Mouse (Mus musculus): ENCODE results near the gene Hivep2. TPM values are rescaled to one million over a fixed set of nuclear protein-coding genes. Genes with fewer than 3 reads are reported as not detected.

The Hivep2 gene
- total RNA-seq, 2 experiments from 2014 or later: 277 to 292 TPM

- intact Hi-C loops (cut with DNase I): no loop called here
- DNase-seq (ENCODE audit: extremely low spot score in 1 of 2, low spot score in 2 of 2): no peak
Measured at GRCm38 (mm10) chr10:14042539-14043348, 76.9 kb downstream of the Hivep2 start.

- DNase-seq (ENCODE audit: extremely low spot score in 1 of 2, low spot score in 2 of 2): no peak
- intact Hi-C loops (cut with DNase I): no loop called here
Measured at GRCm38 (mm10) chr10:14043349-14043710, 77.5 kb downstream of the Hivep2 start.

GRCm38 (mm10) chr10:14044046-14044782, 78.3 kb downstream of the Hivep2 start:
- DNase-seq (ENCODE audit: extremely low spot score in 1 of 2, low spot score in 2 of 2): peak in 1 of 2 experiments; percentile 49
- intact Hi-C loops (cut with DNase I): no loop called here

GRCm38 (mm10) chr10:14044783-14045392, 79.0 kb downstream of the Hivep2 start:
- DNase-seq (ENCODE audit: extremely low spot score in 1 of 2, low spot score in 2 of 2): no peak
- intact Hi-C loops (cut with DNase I): loop anchor here (5.0 kb wide), 1 partner anchor 78 kb away; the partner anchor contains the start of gene Hivep2

DNA sequence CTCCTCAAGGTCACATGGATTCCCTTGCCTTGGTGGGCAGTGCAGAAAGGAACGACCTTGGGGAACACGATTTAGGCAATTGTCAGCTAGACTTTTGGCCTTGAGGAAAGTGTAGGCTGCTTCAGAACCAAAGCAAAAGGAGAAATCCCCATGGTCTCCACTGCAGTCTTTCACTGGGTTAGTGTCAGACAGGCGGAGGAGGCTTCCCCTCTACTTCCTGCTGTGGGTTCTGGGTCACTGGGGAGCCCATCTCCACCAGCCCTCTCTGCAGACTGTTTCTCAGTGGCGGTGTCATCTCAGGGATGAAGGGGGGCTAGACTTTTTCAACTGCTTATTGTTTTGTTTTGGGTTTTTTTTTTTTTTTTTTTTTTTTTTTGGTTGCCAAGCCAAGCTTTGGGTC, 79.9 kb downstream of the Hivep2 start:
- intact Hi-C loops (cut with DNase I): loop anchor here (5.0 kb wide), 1 partner anchor 78 kb away; the partner anchor contains the start of gene Hivep2
- no peak for DNase-seq (ENCODE audit: extremely low spot score in 1 of 2, low spot score in 2 of 2)

DNA sequence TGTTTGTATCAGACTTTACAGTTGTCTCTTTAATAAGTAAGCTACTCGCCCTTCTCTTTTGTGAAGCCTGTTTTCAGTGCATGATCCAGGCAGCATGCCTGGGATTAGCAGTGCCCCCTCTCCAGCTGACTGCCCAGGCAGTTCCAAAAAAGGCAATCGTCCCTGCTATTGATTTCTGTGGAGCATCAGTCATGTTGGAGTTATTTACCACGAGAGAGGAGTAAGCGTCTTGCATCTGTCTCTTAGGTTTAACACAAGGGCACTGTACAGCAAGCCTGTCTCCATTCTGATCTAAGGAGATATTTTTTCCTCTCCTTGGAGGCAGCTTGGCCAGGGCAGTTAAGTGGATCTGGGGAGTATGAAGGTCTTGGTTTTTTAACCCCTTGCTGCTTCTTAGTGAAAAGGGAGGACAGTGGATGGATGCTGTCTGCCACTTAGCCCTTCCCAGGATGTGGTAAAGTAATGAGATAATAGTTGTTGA, 80.3 kb downstream of the Hivep2 start:
- no peak for DNase-seq (ENCODE audit: extremely low spot score in 1 of 2, low spot score in 2 of 2)
- intact Hi-C loops (cut with DNase I): loop anchor here (5.0 kb wide), 1 partner anchor 79 kb away; the partner anchor contains the start of gene Hivep2

- DNase-seq (ENCODE audit: extremely low spot score in 1 of 2, low spot score in 2 of 2): no peak
- intact Hi-C loops (cut with DNase I): loop anchor here (5.0 kb wide), 1 partner anchor 80 kb away; the partner anchor contains the start of gene Hivep2
Measured at GRCm38 (mm10) chr10:14046935-14047334, 81.1 kb downstream of the Hivep2 start.

- intact Hi-C loops (cut with DNase I): loop anchor here (5.0 kb wide), 1 partner anchor 80 kb away; the partner anchor contains the start of gene Hivep2
- no peak for DNase-seq (ENCODE audit: extremely low spot score in 1 of 2, low spot score in 2 of 2)
Measured at GRCm38 (mm10) chr10:14047661-14048060, 81.8 kb downstream of the Hivep2 start.

- no peak for DNase-seq (ENCODE audit: extremely low spot score in 1 of 2, low spot score in 2 of 2)
- intact Hi-C loops (cut with DNase I): loop anchor here (5.0 kb wide), 1 partner anchor 81 kb away; the partner anchor contains the start of gene Hivep2
Measured at GRCm38 (mm10) chr10:14048322-14048915, 82.5 kb downstream of the Hivep2 start.

DNA sequence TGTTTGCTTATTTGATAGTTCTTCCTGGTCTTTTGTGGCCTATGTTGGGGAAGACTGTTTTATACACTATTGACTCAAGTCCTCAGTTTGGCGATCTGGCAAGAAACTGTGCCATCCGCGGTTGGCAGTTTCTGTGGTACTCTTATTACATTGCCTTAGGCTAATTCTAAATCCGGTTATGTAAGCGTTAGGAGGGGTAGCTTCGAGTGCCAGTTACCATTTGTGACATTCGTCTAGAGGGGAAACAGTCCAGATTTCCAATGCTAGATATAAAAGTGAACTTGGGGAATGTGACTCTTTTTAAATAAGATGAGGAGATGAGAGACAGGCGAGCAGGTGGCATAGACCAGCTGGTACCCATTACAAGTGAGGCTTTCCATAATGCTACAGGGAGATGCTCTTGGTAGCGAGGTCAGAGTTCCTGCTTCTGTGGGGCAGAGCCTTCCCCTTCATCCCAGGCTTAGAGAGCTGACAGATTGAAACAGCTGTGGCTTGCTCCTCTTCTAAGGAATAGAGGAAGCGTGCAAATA, 83.1 kb downstream of the Hivep2 start:
- DNase-seq (ENCODE audit: extremely low spot score in 1 of 2, low spot score in 2 of 2): no peak
- intact Hi-C loops (cut with DNase I): loop anchor here (5.0 kb wide), 1 partner anchor 82 kb away; the partner anchor contains the start of gene Hivep2

DNA sequence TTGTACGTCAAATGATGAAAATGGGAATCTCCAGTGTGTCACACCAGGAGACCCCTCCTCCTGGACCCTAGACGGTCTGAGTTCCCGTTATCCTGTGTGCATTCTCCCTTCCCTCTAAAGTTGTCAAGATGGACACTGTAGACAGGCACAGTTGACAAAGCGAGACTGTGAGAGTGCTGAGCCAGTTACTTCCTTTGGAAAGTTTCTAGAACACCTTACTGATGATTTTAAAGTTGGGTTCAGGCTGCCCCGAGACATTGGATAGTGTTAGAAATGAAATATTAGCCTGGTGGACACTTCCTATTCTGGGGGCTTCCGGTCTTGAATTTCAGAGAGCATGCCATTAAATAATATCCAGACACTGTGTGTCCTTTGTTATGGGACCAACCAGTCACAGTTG, 83.8 kb downstream of the Hivep2 start:
- intact Hi-C loops (cut with DNase I): loop anchor here (5.0 kb wide), 1 partner anchor 82 kb away; the partner anchor contains the start of gene Hivep2
- no peak for DNase-seq (ENCODE audit: extremely low spot score in 1 of 2, low spot score in 2 of 2)

- no peak for DNase-seq (ENCODE audit: extremely low spot score in 1 of 2, low spot score in 2 of 2)
- intact Hi-C loops (cut with DNase I): no loop called here
Measured at GRCm38 (mm10) chr10:14050586-14050985, 84.7 kb downstream of the Hivep2 start.

- intact Hi-C loops (cut with DNase I): no loop called here
- no peak for DNase-seq (ENCODE audit: extremely low spot score in 1 of 2, low spot score in 2 of 2)
Measured at GRCm38 (mm10) chr10:14052109-14052689, 86.3 kb downstream of the Hivep2 start.

DNA sequence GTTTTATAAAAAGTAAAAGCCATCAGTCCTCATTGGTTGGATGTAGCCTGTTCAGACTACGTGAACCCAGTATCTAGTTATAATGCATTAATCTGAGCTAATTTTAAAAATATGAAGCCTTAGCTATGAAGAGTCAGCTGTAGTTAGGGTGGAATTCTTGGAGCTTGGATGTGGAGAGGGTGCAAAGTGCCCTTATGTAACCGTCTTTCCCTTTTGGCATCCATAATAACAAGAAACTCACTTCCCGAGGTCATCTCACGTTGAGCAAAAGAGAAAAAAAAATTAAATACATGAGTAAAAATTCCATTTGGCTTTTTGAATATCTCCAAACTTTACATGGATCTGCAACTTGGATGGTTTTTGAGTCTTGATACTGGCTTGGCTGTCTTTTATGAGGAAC, 89.0 kb downstream of the Hivep2 start:
- no peak for DNase-seq (ENCODE audit: extremely low spot score in 1 of 2, low spot score in 2 of 2)
- intact Hi-C loops (cut with DNase I): no loop called here

DNA sequence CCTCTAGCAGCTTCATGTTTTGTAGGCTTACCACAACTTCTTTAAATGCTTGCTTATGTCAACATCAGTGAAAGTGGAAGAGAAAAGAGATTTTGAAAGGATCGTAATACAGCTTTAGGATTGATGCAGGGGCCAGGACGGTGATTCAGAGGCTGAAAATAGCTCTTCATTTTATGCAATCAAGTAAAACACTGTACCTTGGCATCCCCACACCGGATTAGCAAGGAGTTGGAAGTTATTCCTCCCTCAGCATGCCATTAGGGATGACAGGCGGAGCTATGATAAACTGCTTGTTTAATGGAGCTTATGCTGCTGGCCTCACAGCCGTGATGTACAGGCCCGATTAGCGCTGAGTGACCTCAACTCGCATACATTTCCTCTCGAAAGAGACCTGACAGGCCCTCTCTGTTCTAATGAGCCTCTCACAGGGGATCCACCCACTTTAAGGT, 89.7 kb downstream of the Hivep2 start:
- intact Hi-C loops (cut with DNase I): no loop called here
- DNase-seq (ENCODE audit: extremely low spot score in 1 of 2, low spot score in 2 of 2): no peak

- DNase-seq (ENCODE audit: extremely low spot score in 1 of 2, low spot score in 2 of 2): no peak
- intact Hi-C loops (cut with DNase I): no loop called here
Measured at GRCm38 (mm10) chr10:14056057-14056456, 90.2 kb downstream of the Hivep2 start.

DNA sequence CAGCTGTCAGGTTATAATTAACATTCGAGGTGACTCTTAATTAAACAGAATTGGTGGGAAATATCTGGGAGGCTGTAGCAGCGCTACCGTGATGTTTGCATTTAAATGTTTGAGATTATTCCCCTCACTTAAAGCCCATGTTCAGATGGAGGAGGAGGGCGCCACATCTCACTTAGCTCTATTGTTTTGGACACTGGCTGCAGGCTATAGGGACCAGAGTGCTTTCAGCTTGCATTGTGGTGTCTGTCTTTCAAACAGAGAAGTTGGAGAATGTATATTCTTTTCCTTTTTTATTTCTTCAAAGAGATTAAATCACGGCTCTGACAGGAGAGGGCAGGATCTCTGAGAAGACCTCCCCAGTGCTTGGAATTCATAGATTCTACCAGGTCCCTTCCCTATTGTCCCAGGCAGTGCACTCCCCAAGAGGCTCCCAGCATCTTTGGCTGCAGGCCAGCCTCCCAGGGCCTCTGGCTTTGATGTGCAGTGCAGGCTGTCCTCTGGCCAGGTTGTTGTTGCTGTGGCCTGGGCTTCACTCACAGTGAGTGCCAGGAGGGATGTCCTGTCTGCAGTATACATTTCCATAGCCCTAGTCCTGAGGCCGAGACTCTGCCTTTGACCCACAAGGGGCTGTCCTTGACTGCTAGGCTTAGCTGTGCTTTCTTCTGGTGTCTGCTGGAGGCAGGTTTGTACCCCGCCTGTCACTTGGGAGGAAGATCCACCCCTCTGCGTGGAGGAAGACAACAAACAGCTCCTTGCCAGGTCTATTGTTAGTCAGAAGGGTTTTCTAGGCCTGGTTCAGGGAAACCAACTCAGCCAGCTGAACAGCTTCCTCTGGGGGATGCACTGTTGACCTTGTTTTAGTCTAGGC, 90.9 kb downstream of the Hivep2 start:
- intact Hi-C loops (cut with DNase I): no loop called here
- DNase-seq (ENCODE audit: extremely low spot score in 1 of 2, low spot score in 2 of 2): peak in 1 of 2 experiments; percentile 94
